Mouse (Mus musculus) hindlimb bud, embryonic 11.5 days (tissue): ENCODE data around the gene Pigx.

Source experiments
- DNase-seq: peaks from one replicate; pipeline ENCODE4 v3.0.0-alpha.2; 2012; ENCODE audit warnings: low read depth, low spot score; ENCODE audit errors: extremely low spot score

Pigx gene

DNA sequence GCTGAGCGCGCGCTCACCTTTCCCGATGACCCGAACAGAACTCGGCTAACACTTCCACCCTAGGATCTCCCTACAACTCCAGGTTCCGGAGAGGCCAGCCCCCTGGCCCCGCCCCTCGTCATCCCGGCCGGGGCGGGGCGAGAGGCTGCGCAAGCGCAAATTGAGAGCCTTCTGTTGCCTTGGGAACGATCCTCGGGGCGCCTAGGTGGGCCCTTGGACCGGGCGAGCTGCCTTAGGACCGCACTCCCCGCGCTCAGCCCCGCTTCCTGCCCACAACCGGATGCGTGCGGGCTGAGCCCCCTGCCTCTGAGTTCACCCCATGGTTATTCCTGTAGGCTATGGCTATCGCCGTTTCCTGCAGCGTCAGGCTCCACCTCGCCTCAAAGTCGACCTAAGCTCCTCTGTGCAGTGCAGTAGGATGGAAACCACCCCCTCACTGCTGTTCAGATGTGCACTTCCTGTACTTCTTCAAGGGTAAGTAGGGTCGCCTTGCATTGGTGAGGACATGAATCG, at the start of gene Pigx, which contains the start of gene Cep19:
TSS of gene Pigx (minus strand) at position 103 of the 513 bp plus-strand sequence.
TSS of gene Cep19 (plus strand) at position 163 of the 513 bp plus-strand sequence.
- DNase-seq = peak; percentile 83

DNA sequence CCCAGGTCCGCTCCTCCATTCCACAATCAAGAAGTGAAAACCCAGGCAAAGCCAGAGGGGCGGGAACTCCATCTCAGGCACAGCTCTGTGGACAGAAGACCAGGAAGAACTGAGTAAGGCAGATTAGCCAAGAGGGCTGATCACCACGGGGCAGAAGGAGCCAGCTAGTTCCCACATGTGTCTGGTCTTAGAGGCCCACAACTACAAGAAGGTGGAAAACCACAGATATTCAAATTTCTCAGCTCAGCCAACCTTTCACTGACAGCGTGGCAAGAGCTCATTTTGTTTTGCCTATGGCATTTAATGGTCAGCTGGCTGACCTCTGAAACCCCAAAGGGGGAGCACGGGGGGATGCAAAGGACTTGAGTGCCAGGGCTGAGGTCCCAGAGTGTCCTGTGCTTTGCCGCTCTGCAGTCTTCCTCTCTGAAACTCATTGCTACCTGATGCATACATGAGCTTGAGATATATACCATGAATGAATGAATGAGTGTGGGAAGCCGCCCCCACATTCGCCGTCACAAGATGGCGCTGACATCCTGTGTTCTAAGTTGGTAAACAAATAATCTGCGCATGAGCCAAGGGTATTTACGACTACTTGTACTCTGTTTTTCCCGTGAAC, 48.2 kb upstream of the Pigx start:
- no peak for DNase-seq

DNA sequence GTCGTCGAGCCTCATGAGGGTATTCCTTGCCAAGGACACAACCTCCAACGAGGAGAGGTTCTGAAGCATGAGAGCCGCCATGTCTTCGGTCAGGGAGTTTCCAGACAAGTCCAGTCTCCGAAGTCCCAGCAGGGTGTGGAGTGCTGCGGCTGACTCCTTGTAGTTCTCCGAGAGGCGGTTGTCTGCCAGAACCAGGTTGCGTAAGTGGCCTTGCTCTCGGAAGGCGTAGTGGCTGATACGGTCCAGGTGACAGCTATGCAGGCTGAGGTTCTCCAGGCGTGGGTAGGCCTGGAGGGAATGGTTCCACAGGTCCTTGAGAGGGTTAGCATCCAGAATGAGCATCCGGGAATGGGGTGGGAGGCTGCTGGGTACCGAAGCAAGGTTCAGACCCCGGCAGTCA, 45.1 kb upstream of the Pigx start:
- no peak for DNase-seq

DNA sequence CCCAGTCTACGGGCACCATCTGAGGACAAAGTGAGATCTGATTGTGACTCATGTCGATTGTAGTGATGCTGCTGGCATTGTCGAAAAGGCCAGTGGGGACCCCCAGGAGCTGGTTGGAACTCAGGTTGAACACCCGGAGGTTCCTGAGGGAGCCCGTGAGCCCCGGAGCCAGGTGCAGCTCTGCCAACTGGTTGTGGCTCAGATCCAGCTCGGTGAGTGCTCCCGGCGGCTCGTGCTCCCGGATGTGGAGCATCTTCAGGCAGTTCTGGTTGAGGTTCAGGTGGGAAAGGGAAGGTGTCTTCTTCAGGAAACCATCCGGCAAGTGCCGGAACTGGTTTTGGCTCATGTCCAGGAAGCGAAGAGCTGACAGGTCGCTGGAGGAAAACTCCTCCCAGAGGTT, 44.2 kb upstream of the Pigx start:
- no peak for DNase-seq

DNA sequence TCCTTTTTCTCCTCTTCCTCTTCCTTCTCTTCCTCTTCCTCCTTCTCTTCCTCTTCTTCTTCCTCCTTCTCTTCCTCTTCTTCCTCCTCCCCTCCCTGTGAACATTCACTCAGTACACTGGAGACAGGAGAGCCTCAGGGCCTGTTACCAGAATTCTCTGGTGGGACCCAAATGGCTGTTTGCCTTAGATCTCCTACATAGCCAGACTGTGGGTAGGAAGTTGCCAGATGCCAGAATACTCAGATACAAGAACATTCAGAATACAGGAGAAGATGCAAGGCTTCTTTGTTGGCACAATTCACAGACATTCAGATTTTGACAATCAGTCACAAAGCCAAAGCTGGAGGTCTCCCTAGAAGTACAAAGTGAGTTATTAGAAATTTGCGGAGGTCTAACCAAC, 39.4 kb upstream of the Pigx start:
- DNase-seq = no peak

DNA sequence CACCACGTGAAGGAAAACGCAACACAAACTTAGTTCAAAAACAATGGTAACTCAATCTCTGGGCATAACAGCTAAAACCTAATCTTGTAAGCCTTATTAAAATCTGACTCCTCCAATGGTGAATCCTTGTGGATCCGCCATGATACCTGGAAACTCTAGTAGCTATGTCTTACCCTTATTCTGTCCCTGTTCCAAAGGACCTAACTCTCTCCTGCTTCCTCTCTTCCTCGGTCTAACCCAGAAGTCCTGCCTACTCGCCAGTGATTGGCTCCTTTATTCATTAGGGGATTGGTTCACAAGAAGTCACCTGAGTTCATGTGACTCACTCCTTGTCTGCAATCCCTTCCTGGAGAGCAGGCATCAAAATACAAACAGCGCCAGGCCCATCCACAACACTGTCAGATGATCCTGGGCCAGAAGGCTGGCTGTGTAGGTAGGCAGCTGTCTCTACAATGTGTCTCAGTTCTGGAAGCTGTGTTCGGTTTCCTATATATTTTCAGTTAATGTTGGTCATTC, 36.4 kb upstream of the Pigx start:
- no peak for DNase-seq

DNA sequence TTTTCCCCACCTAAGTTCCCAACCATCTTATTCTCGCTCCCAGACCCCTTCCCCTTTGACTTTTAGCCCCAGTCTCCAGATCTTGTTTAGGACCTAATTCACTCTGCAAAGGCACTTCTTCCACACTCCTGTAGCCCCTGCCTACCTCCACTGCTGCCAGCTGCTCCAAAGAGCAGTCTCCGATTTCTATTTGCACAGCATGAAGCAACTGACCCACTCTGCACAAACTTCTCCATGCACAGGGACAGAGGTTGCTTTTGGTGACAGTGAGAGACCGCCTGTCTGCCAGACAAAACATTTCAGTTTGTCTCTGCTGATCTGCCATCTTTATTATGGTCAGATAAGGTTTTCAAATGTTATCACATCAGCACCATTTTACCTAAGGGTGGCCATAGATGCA, 33.6 kb upstream of the Pigx start:
- no peak for DNase-seq

DNA sequence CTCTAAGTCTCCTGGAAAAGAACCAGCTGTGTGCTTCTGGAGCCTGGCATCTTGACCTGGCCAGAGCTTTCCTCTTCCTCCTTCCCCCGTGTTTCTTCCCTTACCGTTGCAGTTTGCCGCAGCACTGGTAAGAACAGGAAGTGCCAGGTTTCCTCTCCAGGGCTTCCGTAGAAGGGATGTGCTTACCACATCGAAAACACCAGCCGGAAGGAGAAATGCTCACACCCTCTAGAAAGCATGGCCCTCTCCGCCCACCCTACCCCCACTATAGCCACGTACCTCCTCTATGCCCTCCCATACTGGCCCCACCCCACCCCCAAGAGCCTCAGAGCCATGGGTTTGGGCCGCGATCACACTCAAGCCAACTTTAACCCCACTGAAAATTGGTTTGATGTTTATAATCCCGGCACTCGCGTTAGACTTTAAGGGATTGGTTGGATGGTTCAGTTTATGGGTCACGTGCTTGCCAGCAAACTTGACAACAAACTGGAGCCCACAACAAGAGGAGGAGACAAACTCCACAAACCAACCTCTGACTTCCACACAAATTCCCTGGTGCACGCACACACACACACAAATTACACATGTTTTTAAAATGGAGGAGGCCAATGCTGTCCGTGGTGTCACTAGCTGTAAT, 30.8 kb upstream of the Pigx start:
- no peak for DNase-seq

DNA sequence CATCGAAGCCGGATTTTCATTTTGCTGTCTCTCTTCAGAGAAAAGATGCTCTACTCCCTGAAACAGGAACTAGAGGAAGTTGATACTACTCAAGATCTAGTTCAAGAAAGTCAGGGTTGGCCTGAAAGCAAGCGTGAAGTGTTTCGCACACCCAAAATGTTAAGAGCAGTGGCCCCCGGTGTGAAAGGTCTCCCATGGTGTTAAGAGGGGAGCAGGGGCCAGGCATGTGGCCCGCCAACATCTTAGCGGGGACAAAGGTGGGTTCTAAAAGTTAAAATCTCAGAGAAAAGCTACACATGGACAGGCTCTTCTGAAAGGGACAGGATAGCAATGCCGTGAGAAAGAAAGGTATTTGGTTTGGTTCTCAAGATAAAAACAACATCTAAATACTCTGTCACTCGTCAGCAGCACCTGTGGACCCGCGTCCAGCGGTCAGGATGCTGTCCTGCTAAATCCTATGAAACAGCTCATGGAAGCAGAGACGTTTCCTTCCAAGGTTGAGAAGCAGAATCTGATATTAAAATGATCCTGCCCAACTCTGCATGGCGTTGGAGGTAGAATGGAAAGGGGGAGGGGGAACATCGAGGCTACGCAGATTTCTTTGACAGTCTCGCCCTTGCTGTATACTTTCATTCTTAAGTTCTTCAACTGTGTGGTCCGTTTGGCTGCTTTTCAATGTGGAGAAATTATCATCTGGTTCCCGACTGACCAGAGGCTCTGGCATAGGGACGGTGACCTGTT, 30.1 kb upstream of the Pigx start:
- DNase-seq = no peak

DNA sequence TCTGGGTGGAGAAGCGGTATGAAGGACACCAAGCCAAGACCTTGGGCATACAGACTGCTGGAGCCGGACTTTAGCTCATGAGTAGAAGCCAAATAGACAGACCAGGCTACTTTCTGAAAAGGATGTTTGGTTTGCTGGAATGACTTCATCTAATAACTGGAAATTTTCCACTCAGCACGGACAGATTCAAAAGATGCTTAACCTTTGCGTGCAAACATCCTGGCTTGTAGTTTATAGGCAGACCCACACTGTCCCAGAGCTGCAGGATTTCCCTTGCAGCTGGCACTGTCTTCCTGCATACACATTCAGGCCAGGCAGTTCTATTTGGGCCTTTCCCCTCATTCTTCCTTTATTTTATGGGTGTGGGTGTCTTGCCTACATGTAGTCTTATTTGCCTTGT, 27.5 kb upstream of the Pigx start:
- DNase-seq = no peak

DNA sequence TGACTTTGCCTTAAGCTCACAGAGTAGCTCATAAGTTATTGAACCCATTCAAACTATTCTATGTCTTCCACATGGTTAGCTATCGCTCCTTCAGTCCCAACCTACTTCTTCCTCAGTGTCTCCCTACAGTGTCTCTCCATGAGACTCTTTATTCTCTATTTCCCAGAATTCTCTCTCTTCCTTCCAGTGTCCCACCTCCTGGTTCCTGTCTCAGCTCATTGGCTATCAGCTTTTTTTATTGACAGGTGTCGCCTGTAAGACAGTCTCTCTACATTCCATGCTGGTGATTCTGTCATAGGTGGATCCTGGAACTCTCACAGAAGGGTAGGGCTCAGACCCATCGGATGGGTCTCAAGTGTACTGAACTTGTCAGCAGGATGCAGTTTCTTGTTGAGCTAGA, 25.8 kb upstream of the Pigx start:
- DNase-seq = no peak

DNA sequence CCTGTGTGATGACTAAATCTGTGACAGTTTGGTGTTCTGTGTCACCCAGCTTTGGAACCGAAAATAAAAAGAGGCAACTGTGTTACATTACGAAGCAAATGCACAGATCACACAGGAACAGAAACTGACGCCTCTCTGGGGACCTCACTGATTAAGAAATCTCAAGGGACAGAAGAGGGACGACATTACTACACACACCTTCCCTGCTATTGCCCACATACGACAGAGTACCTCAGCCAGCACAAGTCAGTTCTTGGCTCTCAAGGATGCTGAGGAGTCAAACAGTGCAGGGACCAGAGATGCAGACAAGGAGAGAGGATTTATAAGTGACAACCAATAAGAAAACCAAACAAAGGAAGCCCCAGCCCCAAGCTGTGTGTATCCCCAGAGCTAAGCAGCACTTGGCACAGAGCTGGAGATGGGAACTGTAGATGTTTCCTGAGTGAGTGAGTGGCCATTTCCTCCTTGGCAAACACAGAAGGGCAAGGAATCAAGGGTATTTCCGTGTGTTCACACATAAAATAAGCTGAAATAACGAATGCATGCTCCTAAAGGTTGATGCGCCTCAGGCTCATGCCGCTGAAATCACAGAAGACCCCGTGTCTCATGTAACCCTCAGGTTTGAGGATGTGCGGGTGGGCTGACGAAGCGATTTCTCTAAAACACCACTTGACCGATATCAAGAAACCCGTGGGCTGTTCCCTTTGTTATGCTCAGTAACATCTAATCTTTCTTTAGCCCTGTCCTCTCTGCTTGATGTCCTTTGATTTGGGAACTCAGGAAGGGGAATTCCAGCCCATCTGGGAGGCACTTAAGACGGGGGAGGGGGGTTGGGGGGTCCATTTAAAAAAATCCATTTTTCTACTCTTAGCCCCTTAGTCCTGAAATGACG, 25.1 kb upstream of the Pigx start:
- DNase-seq = no peak

DNA sequence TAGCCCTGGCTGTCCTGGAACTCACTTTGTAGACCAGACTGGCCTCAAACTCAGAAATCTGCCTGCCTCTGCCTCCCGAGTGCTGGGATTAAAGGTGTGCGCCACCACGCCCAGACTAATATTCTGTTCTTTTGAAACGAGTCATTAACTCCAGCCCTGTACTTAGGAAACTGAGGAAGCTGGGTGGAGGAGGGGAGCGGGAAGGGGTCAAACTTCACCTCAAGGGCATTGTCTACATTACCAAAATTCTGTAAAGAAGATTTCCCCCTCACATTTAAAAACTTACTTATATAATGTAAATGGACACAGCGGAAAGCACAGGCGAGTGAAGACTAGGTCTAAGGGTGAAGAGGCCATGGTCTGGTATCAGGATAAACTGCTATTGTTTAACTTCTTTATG, 24.5 kb upstream of the Pigx start:
- no peak for DNase-seq

DNA sequence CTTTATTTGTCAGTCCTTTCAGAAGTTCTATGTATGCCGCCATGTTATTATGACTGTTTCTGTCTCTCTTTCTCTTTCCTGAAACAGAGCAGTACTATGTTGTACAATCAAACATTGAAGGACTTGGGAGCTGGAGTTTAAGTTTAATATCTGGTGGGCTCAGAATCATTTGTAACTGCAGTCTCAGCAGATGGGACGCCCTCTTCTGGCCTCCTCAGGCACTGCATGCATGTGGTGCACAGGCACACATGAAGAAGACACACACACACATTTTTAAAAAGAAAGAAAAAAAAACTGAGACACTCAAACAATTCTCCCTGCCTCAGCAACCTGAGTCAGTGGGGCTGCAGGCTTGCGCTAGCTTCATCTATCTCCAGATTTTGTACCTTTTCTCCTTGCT, 20.9 kb upstream of the Pigx start:
- DNase-seq = no peak

DNA sequence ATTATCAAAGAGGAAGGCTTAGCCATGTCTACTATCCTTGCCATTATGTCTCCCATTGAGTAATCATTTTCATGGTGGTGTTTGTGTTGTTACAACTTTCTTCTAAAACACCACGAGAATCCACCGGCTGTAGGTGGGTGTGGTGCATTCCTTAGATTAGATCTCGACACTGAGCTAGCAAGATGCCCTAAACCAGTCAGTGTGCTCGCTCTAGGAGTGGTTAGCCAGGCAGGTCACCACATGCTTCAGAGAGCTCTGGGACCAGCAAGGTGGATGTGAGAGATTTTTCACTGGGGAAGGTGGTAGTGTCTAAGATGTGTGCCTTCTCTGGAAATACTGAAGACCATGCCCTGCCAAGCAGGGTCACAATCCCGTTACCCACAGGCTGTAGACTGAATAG, 16.6 kb upstream of the Pigx start:
- no peak for DNase-seq

DNA sequence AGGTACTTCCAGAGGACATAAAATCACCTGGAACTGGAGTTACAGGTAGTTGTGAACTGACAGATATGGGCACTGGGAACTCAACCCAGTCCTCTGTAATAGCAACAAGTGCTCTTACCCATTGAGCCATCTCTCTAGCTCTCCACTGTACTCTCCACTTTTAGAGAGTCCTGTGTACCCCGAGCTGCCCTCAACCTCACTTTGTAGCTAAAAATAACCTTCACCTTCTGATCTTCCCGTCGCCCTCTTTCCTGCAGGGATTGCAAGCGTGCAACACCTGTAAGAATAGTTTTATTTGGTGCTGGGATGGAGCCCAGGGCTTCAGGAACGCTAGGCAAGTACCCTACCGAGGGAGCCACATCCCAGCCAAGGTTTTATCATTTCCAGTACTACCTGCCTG, 16.2 kb upstream of the Pigx start:
- DNase-seq = no peak

DNA sequence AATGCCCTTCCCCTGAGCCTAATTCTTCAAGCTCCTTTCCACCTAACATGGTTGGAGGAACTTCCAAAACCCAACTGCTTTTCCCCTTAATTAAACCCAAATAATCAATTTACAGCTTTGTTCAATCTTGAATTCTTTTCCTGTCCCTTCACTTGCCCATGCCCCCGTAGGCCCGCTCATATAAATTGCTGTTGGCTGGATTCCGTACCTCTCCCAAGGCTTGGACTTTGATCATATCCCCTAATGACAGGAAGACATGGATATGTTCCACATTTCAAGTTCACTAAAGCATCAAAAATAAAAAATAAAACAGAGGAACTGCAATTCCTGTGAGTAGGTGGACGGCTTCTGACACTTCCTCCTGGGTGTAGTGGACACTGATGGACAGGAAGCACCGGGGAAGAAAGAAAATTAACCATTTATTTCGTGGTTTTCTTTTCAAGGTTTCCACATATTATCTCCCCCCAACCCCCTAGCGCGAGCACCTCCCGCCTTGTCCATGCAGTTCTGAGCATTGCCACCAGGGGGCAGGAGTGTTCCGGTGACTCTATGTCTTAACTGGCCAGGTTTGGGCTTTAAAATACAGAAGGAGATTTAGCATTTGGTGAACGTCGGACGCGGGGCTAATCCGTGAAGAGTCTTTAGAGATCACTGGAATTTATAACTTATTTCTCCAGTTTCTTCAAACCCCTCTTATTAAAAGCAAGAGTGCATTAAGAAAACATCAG, 15.6 kb upstream of the Pigx start:
- DNase-seq = peak; percentile 46

DNA sequence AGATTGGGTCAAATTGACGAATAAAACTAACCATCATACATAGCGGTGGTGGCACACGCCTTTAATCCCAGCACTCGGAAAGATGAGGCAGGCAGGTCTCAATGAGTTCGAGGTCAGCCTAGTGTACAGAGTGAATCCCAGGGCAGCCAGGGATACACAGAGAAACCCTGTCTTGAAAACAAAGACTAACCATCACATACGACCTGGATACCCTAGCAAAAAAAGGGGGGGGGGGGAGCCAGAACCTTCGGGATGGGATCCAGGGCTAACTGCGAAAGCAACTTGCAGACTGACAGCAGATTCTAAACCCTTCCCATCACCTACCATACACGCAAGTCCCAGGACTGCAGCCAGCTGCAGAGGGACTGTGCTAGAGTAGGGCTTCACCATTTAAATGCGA, 14.9 kb upstream of the Pigx start:
- DNase-seq = no peak

DNA sequence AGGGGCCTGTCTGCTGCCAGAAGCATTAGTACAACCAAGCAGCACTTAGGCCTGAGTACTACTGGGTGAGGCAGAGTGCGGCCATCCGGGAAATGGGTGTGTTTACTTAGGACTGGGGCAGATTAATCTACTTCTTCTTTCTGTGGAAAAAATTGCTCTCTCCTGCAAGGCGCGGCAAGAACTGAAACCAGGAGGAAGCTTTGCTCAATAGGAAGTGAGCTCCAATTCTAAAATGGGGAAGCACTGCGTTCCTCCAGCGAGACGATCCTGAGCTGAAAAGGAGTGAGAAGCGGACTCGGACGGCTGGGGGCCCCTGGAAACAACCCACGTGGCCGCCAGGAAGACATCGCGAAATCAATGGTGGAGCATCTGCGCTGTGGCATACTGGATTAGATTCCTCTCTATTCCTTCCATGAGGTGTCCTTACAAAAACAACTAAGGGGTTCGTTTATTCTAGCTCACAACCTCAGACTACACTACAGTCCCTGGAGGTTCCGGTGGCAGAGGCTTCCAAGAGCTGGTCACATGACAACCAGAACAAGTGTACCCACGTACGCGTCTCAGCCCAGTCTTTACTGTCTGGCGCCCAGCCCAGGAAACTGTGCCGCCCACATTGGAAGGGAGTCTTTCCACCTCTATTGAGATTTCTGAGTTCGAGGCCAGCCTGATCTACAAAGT, 14.1 kb upstream of the Pigx start:
- DNase-seq = no peak
